Mouse (Mus musculus) MEL (cell line): ENCODE measurements around the gene Ada.

Source experiments
- CHD2 ChIP-seq: IDR thresholded peaks from 2 replicates; pipeline ENCODE4 v1.6.1; 2011; ENCODE audit warnings: low read length, improper control_type of control experiment
- CTCF ChIP-seq, 3 experiments: IDR thresholded peaks in 2 of 3; conservative IDR thresholded peaks in 1 of 3; 2 replicates each; pipeline ENCODE4 v1.5.1; 2011 to 2012; ENCODE audit warnings: low read length in 3 of 3, low read depth in 2 of 3, mild to moderate bottlenecking in 2 of 3, improper control_type of control experiment in 1 of 3, inconsistent platforms in 1 of 3, mixed read lengths in 1 of 3, moderate library complexity in 1 of 3; ENCODE audit not compliant: control insufficient read depth in 1 of 3, insufficient read depth in 1 of 3, poor library complexity in 1 of 3, severe bottlenecking in 1 of 3
- ELF1 ChIP-seq: IDR thresholded peaks from 2 replicates; pipeline ENCODE4 v1.6.1; 2014; ENCODE audit warnings: low read depth, mild to moderate bottlenecking, inconsistent platforms, low read length, improper control_type of control experiment, moderate library complexity
- EP300 ChIP-seq, 2 experiments: IDR thresholded peaks; 2 replicates each; pipeline ENCODE4 v1.6.1; 2011; ENCODE audit warnings: improper control_type of control experiment in 2 of 2, low read length in 2 of 2, low read depth in 1 of 2, mild to moderate bottlenecking in 1 of 2
- GATA1 ChIP-seq: IDR thresholded peaks from 2 replicates; pipeline ENCODE4 v1.6.1; 2011; ENCODE audit warnings: low read depth, low read length, improper control_type of control experiment
- HCFC1 ChIP-seq: IDR thresholded peaks from 2 replicates; pipeline ENCODE4 v1.6.1; 2012; ENCODE audit warnings: low read depth, mild to moderate bottlenecking, inconsistent platforms, low read length, improper control_type of control experiment, moderate library complexity
- KAT2A ChIP-seq: conservative IDR thresholded peaks from 2 replicates; pipeline ENCODE4 v1.6.1; 2012; ENCODE audit warnings: low read depth, low read length, improper control_type of control experiment, inconsistent platforms
- POLR2A ChIP-seq, 2 experiments: IDR thresholded peaks; 2 replicates each; pipeline ENCODE4 v1.6.1; 2011 to 2012; ENCODE audit warnings: low read length in 2 of 2, mild to moderate bottlenecking in 2 of 2, control low read depth in 1 of 2, improper control_type of control experiment in 1 of 2, low read depth in 1 of 2, moderate library complexity in 1 of 2; ENCODE audit not compliant: control insufficient read depth in 1 of 2, insufficient read depth in 1 of 2, poor library complexity in 1 of 2
- POLR2AphosphoS2 ChIP-seq: IDR thresholded peaks from 2 replicates; pipeline ENCODE4 v1.6.1; 2011; ENCODE audit warnings: low read length, improper control_type of control experiment
- POLR2AphosphoS5 ChIP-seq: IDR thresholded peaks from 2 replicates; pipeline ENCODE4 v1.6.1; 2012; ENCODE audit warnings: low read depth, borderline replicate concordance, mild to moderate bottlenecking, inconsistent platforms, low read length, moderate library complexity, mixed read lengths
- RAD21 ChIP-seq: IDR thresholded peaks from 2 replicates; pipeline ENCODE4 v1.6.1; 2011; ENCODE audit warnings: mild to moderate bottlenecking, low read depth, low read length, improper control_type of control experiment
- RCOR1 ChIP-seq: IDR thresholded peaks from 2 replicates; pipeline ENCODE4 v1.6.1; 2012; ENCODE audit warnings: low read depth, mild to moderate bottlenecking, inconsistent platforms, low read length, improper control_type of control experiment
- SIN3A ChIP-seq: IDR thresholded peaks from 2 replicates; pipeline ENCODE4 v1.6.1; 2012; ENCODE audit warnings: low read length, improper control_type of control experiment, inconsistent platforms
- TCF12 ChIP-seq: IDR thresholded peaks from 2 replicates; pipeline ENCODE4 v1.6.1; 2014; ENCODE audit warnings: low read depth, mild to moderate bottlenecking, inconsistent platforms, low read length, improper control_type of control experiment, moderate library complexity

- TF ChIP-seq POLR2A (IDR thresholded peaks at IDR 0.05; ENCODE audit: control insufficient read depth in 1 of 2, insufficient read depth in 1 of 2, low read depth in 1 of 2, low read length in 2 of 2, poor library complexity in 1 of 2) (no peak), EP300 (IDR thresholded peaks at IDR 0.05; ENCODE audit: low read depth in 1 of 2, low read length in 2 of 2) (no peak), CTCF (IDR thresholded peaks at IDR 0.05 in 2 of 3, conservative IDR thresholded peaks at IDR 0.05 in 1 of 3; ENCODE audit: control insufficient read depth in 1 of 3, insufficient read depth in 1 of 3, low read depth in 2 of 3, low read length in 3 of 3, poor library complexity in 1 of 3, severe bottlenecking in 1 of 3) (no peak), RAD21 (no peak), POLR2AphosphoS5 (no peak), CHD2 (no peak), HCFC1 (no peak), ELF1 (no peak), POLR2AphosphoS2 (no peak), RCOR1 (no peak), SIN3A (no peak), TCF12 (no peak), KAT2A (no peak), GATA1 (no peak)
Measured at GRCm38 (mm10) chr2:163770731-163771130, 20.7 kb upstream of the Ada start.
